Mouse (Mus musculus) G1E (cell line): ENCODE data around the gene Ogfod2.

Experiments used
- CTCF ChIP-seq: IDR thresholded peaks from 2 replicates; pipeline ENCODE4 v1.5.1; 2012; ENCODE audit warnings: low read depth, low read length, inconsistent platforms, mixed read lengths
- GATA1 ChIP-seq: IDR thresholded peaks from 2 replicates; pipeline ENCODE4 v1.6.1; 2012; ENCODE audit warnings: borderline replicate concordance, low read length, inconsistent platforms, mixed read lengths
- TAL1 ChIP-seq: conservative IDR thresholded peaks from 2 replicates; pipeline ENCODE4 v1.6.1; 2012; ENCODE audit warnings: low read depth, low read length, inconsistent platforms, mixed read lengths

GRCm38 (mm10) chr5:124102326-124102725, 9.8 kb upstream of the Ogfod2 start:
- TF ChIP-seq CTCF, result no peak
- no peak for TF ChIP-seq TAL1
- no peak for TF ChIP-seq GATA1
